Mouse (Mus musculus) liver, postnatal 0 days (tissue): ENCODE measurements around the gene Defb23. TPM values are rescaled to one million over a fixed set of nuclear protein-coding genes. Genes with fewer than 3 reads are reported as not detected.
"Not testable (repeated sequence)": the region's sequence is repeated elsewhere in the genome, so short reads cannot be mapped to it uniquely, and the experiment has no call there.

Source experiments
- ATAC-seq: fragments of 200-750 bp; cut with Nextera tagmentation; 2 replicates; pipeline ENCODE4 v1.8.0; 2017; ENCODE audit warnings: mild to moderate bottlenecking, moderate library complexity
- DNase-seq: peaks from one replicate; pipeline ENCODE4 v3.0.0-alpha.2; 2016
- H3K27ac ChIP-seq: fragments of 300-500 bp; sonication (generic); 2 replicates; pipeline ENCODE4 v1.5.1; 2014; ENCODE audit warnings: antibody characterized with exemption, moderate library complexity, mild to moderate bottlenecking, low read depth
- H3K27me3 ChIP-seq: fragments of 300-500 bp; sonication (generic); 2 replicates; pipeline ENCODE4 v1.6.1; 2014; ENCODE audit warnings: low read length, control low read depth, mixed read lengths; ENCODE audit not compliant: insufficient read depth
- H3K36me3 ChIP-seq: fragments of 300-500 bp; sonication (generic); replicated peaks from 2 replicates; pipeline ENCODE4 v1.6.1; 2014; ENCODE audit warnings: mild to moderate bottlenecking, control low read depth, low read length, moderate library complexity, mixed read lengths; ENCODE audit not compliant: insufficient read depth
- H3K4me1 ChIP-seq: fragments of 300-500 bp; sonication (generic); 2 replicates; pipeline ENCODE4 v1.6.1; 2014; ENCODE audit warnings: antibody characterized with exemption, mild to moderate bottlenecking, control low read depth; ENCODE audit not compliant: insufficient read depth
- H3K4me2 ChIP-seq: fragments of 300-500 bp; sonication (generic); 2 replicates; pipeline ENCODE4 v1.6.1; 2014; ENCODE audit warnings: low read depth, mild to moderate bottlenecking, low read length, moderate library complexity, mixed read lengths
- H3K4me3 ChIP-seq: fragments of 300-500 bp; sonication (generic); 2 replicates; pipeline ENCODE4 v1.5.1; 2014; ENCODE audit warnings: low read depth, low read length
- H3K9ac ChIP-seq: fragments of 300-500 bp; sonication (generic); replicated peaks from 2 replicates; pipeline ENCODE4 v1.6.1; 2014; ENCODE audit warnings: mild to moderate bottlenecking, moderate library complexity
- H3K9me3 ChIP-seq: fragments of 300-500 bp; sonication (generic); 2 replicates; pipeline ENCODE4 v1.6.1; 2016; ENCODE audit warnings: mild to moderate bottlenecking, control low read depth, low read length, mixed read lengths
- CTCF ChIP-seq: sonication (generic); IDR thresholded peaks from 2 replicates; pipeline ENCODE4 v1.5.1; 2016; ENCODE audit warnings: antibody characterized with exemption, low read depth
- EP300 ChIP-seq: IDR thresholded peaks from 2 replicates; pipeline ENCODE4 v1.6.1; 2016; ENCODE audit warnings: antibody characterized with exemption, low read depth, mild to moderate bottlenecking
- WGBS: fragments of 180-500 bp; shearing (Covaris S2); extraction: QIAGEN DNeasy Blood & Tissue Kit; methylation state at CpG from one replicate; pipeline ENCODE4 v1.1.7; 2014; ENCODE audit not compliant: insufficient replicate concordance; 5-methylcytosine and 5-hydroxymethylcytosine counted together
- polyA plus RNA-seq: library from polyadenylated mRNA; unstranded; fragments of >200 nt; fragmentation: Nextera tagmentation; extraction: Ambion mirVana; gene quantifications from 2 replicates; pipeline ENCODE4 v1.2.1, GENCODE M21; 2015

The Defb23 gene
- polyA plus RNA-seq, 1 experiment from 2014 or later: not detected

DNA sequence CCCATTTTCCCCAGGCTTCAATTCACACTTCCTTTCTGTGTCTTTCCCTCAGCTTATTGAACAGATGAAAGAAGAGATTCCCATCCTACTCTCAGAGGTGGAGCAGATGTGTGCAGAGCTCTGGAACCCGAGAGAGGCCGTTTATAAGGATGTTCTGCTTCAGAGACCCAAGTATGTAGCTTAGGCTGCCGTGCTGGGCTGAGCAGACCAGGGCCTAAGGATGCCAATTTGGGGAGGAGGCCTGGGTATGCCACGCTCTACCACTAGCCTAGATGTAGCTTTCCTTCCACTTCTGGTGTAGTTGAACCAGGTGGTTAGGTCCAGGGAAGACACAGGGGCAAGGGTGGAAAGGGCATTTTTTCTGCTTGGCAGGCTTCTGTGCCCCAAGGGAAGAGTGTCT lies 22.1 kb downstream of the Defb23 start:
- H3K36me3 ChIP-seq: no peaks in the 10 kb centered on the region
- H3K4me1 ChIP-seq: peaks cover 1% of the 10 kb centered on the region
- no peak overlapping the region for H3K27ac ChIP-seq
- no peak overlapping the region for H3K4me3 ChIP-seq
- H3K27me3 ChIP-seq: no peaks in the 10 kb centered on the region
- ATAC-seq: no peak
- no peak for TF ChIP-seq CTCF
- no peak for TF ChIP-seq EP300
- H3K4me2 ChIP-seq: no peak overlapping the region
- 82% methylated on average over 4 of the region's 4 CpGs for WGBS
- no peak overlapping the region for H3K9ac ChIP-seq
- H3K9me3 ChIP-seq: no peaks in the 10 kb centered on the region
- no peak for DNase-seq

DNA sequence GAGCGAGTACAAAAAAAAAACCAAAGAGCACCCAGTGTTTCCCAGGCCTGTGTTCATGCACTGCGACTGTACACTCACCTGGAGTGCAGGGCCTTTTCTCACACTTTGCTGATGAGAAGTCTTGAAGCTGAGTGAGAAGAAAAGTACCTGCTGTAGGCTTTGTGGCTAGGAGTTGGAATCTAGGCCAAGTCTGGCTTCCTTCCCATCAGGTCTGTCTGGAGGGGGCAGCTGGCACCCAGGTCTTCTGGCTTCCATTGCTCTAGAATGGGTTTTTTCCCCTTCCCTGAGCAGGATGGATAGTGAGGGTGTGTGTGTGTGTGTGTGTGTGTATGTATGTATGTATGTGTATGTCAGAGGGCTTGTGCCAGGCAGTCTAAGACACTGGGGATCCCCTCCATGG lies 24.6 kb downstream of the Defb23 start:
- Histone ChIP-seq H3K4me2 (no peak overlapping the region), H3K4me3 (no peak overlapping the region), H3K36me3 (no peaks in the 10 kb centered on the region), H3K9ac (no peak overlapping the region), H3K27me3 (no peaks in the 10 kb centered on the region), H3K9me3 (no peaks in the 10 kb centered on the region), H3K27ac (no peak overlapping the region), H3K4me1 (peaks cover 4% of the 10 kb centered on the region)
- no peak for ATAC-seq
- WGBS: 81% methylated on average over 2 of the region's 2 CpGs
- TF ChIP-seq CTCF: no peak
- TF ChIP-seq EP300: no peak
- no peak for DNase-seq

DNA sequence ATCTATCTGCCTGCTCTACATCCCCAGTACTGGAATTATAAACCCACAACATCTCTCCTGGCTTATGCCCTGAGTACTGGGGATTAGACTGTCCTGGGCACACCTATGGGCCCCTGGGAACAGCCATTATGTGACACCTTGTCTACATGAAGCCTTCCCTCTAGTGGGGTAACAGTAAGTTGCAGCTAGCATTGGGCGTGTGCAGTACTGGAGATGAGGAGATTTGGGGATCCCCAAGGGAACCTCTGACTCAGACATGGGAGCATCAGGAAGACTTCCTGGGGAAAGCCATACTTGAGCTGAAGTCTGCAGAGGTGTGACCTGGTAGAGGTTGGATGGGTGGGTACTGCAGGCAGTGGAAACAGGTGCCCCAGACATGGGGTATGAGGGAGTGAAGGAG lies 25.5 kb downstream of the Defb23 start:
- 47% methylated on average over 1 of the region's 1 CpGs for WGBS
- no peaks in the 10 kb centered on the region for H3K36me3 ChIP-seq
- H3K9ac ChIP-seq: no peak overlapping the region
- no peak overlapping the region for H3K4me3 ChIP-seq
- TF ChIP-seq CTCF (peak; percentile 43), EP300 (no peak)
- H3K4me1 ChIP-seq: peaks cover 4% of the 10 kb centered on the region
- no peak overlapping the region for H3K4me2 ChIP-seq
- H3K27me3 ChIP-seq: no peaks in the 10 kb centered on the region
- no peaks in the 10 kb centered on the region for H3K9me3 ChIP-seq
- DNase-seq: no peak
- no peak overlapping the region for H3K27ac ChIP-seq
- ATAC-seq: no peak

DNA sequence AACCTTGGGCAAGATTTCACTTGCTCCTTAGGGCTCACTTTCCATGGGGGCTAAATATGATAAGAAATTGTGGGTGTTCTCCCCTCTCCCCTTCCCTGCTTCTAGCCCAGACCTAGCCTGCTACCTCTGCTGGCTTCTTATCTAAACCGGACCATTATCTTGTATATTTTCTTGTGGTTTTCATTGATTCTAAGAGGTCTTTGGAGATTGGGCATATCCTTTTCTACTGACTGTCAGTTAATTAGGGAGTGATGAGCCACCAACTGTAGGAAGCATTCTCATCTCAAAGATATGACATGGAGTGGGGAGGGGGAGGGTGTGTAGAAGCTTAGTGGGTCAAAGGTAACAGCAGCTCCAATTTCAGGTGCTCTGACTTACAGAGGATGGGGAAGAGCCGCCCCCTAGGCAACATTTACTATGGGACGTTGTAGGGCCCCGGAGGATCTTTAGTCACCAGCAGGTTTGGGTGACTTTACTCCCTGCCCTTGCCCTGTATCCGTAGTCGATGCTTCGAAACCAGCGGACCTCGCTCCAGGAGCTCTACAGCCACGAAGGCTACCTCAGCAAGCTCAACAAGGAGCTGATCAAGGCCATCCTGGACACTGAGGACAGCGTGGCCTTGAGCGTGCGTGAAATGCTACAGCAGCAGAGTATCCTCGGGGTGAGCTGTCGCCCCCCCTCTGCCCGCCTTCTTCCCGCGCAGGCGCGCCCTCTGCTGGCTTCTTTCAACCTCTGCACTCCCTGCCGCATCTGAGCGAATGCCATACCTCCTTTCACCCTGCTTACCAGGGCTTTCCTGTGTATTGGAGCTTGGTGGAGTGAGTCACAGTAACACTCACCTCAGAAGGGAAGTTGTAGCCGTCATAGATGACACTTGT lies 27.2 kb downstream of the Defb23 start:
- ATAC-seq (peak; percentile 87), DNase-seq (peak; percentile 83)
- Histone ChIP-seq H3K4me3 (peak overlapping the region; percentile 27; the same call in 1 of the 2 replicates), H3K9ac (no peak overlapping the region), H3K9me3 (no peaks in the 10 kb centered on the region), H3K4me1 (peaks cover 4% of the 10 kb centered on the region), H3K27ac (no peak overlapping the region), H3K4me2 (peak overlapping the region; percentile 69), H3K27me3 (no peaks in the 10 kb centered on the region), H3K36me3 (no peaks in the 10 kb centered on the region)
- TF ChIP-seq EP300 (no peak), CTCF (peak; percentile 95)
- 4% methylated on average over 23 of the region's 23 CpGs for WGBS

DNA sequence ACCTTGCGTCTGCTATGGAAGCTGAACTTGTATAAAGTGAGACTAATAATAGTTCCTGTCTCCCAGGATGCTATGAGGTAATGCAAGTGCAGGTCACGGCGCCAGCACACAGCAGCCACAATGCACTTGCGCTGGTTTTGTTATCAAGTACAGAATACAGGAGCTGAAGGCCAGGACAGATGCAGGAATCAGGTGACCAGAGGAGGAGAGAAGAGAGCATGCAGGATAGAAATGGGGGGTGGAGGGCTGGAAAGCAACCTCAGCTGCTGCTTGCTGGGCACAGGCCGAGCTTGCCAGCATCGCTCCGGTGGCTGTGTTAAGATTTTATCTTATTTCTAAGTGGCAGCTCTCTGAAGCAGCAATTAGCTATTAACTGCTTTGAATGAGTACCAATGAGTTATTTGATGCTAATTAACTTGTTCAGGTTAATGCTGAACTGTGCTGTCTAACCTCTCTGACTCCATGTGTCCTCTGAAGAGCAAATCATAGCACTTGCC lies 28.0 kb downstream of the Defb23 start:
- 58% methylated on average over 7 of the region's 7 CpGs for WGBS

DNA sequence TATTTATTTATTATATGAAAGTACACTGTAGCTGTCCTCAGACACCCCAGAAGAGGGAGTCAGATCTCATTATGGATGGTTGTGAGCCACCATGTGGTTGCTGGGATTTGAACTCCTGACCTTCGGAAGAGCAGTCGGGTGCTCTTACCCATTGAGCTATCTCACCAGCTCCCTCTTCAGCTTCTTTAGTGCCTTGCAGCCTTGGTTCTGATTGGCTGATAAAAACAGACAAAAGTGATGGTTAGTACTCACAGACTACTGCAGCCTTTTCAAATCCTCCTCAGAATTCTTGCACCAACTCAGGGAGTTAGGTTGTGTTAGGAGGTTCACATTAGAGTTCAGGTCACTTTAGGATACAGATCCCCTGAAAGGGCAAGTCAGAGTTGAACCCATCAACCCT lies 35.9 kb downstream of the Defb23 start:
- not testable (repeated sequence) for H3K27me3 ChIP-seq, H3K9me3 ChIP-seq, ATAC-seq, H3K9ac ChIP-seq, H3K4me2 ChIP-seq, H3K27ac ChIP-seq, H3K36me3 ChIP-seq, H3K4me1 ChIP-seq, H3K4me3 ChIP-seq, DNase-seq
- TF ChIP-seq CTCF: peak; percentile 24; the same call in 1 of the 2 replicates
- WGBS: 84% methylated on average over 2 of the region's 2 CpGs

More for the DNA sequence above, 28.0 kb downstream of the Defb23 start:
- no peak overlapping the region for H3K9ac ChIP-seq
- ATAC-seq (no peak), DNase-seq (no peak)
- H3K4me2 ChIP-seq: no peak overlapping the region
- no peaks in the 10 kb centered on the region for H3K36me3 ChIP-seq
- H3K27ac ChIP-seq: no peak overlapping the region
- no peak overlapping the region for H3K4me3 ChIP-seq
- peaks cover 4% of the 10 kb centered on the region for H3K4me1 ChIP-seq
- no peak for TF ChIP-seq EP300
- TF ChIP-seq CTCF: no peak
- no peaks in the 10 kb centered on the region for H3K27me3 ChIP-seq
- H3K9me3 ChIP-seq: no peaks in the 10 kb centered on the region
